Mouse (Mus musculus) heart, postnatal 0 days (tissue): Measurements from ENCODE around the gene Zfp74.

Source experiments
- CTCF ChIP-seq: IDR thresholded peaks from 2 replicates; pipeline ENCODE4 v1.5.1; 2016; ENCODE audit warnings: antibody characterized with exemption, control low read depth, low read depth
- EP300 ChIP-seq: IDR thresholded peaks from 2 replicates; pipeline ENCODE4 v1.6.1; 2016; ENCODE audit warnings: antibody characterized with exemption, low read depth

DNA sequence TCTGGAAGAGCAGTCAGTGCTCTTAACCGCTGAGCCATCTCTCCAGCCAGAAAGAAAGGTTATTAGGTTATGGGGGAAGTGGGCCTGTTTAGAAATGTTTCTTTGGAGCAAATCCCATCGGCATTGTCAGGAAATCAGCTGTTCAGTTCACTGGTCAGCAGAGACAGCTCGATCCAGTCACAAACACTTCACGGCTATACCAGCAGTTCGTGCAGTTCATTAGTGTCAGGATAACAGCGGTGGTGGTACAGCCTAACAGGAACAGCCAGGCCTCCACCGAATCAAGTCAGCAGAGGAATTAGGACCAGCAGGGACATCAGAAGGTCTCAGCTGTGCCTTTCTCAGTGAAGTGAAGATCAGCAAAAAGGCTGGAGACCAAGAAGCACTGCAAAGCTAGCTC is 73.0 kb downstream of the Zfp74 start:
- TF ChIP-seq EP300 (no peak), CTCF (no peak)
